Mouse (Mus musculus) hindbrain, embryonic 16.5 days (tissue): ENCODE measurements around the gene Tirap. TPM values are rescaled to one million over a fixed set of nuclear protein-coding genes. Genes with fewer than 3 reads are reported as not detected.
"Not testable (repeated sequence)": the region's sequence is repeated elsewhere in the genome, so short reads cannot be mapped to it uniquely, and the experiment has no call there.

Experiments
- ATAC-seq: fragments of 200-750 bp; cut with Nextera tagmentation; 2 replicates; pipeline ENCODE4 v1.8.0; 2017; ENCODE audit warnings: moderate TSS enrichment, moderate library complexity
- H3K27ac ChIP-seq: fragments of 300-500 bp; sonication (generic); 2 replicates; pipeline ENCODE4 v1.5.1; 2014; ENCODE audit warnings: low read depth, mild to moderate bottlenecking, control low read depth, low read length, moderate library complexity
- H3K27me3 ChIP-seq: fragments of 300-500 bp; sonication (generic); replicated peaks from 2 replicates; pipeline ENCODE4 v1.6.1; 2014; ENCODE audit warnings: low read length; ENCODE audit not compliant: control insufficient read depth, insufficient read depth
- H3K36me3 ChIP-seq: fragments of 300-500 bp; sonication (generic); 2 replicates; pipeline ENCODE4 v1.6.1; 2014; ENCODE audit warnings: mild to moderate bottlenecking, low read length, moderate library complexity, mixed read lengths; ENCODE audit not compliant: control insufficient read depth, insufficient read depth
- H3K4me1 ChIP-seq: fragments of 300-500 bp; sonication (generic); 2 replicates; pipeline ENCODE4 v1.6.1; 2014; ENCODE audit warnings: low read depth, low read length; ENCODE audit not compliant: control insufficient read depth, insufficient read depth
- H3K4me2 ChIP-seq: fragments of 300-500 bp; sonication (generic); 2 replicates; pipeline ENCODE4 v1.6.1; 2014; ENCODE audit warnings: mild to moderate bottlenecking, low read length, control low read depth, moderate library complexity
- H3K4me3 ChIP-seq: fragments of 300-500 bp; sonication (generic); 2 replicates; pipeline ENCODE4 v1.5.1; 2014; ENCODE audit warnings: mild to moderate bottlenecking, low read length, control low read depth, moderate library complexity
- H3K9ac ChIP-seq: fragments of 300-500 bp; sonication (generic); 2 replicates; pipeline ENCODE4 v1.6.1; 2014; ENCODE audit warnings: low read depth, mild to moderate bottlenecking, control low read depth, low read length, moderate library complexity
- H3K9me3 ChIP-seq: fragments of 300-500 bp; sonication (generic); 2 replicates; pipeline ENCODE4 v1.6.1; 2014; ENCODE audit warnings: mild to moderate bottlenecking, low read length, moderate library complexity; ENCODE audit not compliant: control insufficient read depth
- WGBS: fragments of 180-500 bp; shearing (Covaris S2); extraction: QIAGEN DNeasy Blood & Tissue Kit; methylation state at CpG from one replicate; pipeline ENCODE4 v1.1.7; 2014; 5-methylcytosine and 5-hydroxymethylcytosine counted together
- polyA plus RNA-seq: library from polyadenylated mRNA; unstranded; fragments of >200 nt; fragmentation: Nextera tagmentation; extraction: Ambion mirVana; gene quantifications from 2 replicates; pipeline ENCODE4 v1.2.1, GENCODE M21; 2015

Gene Tirap
- polyA plus RNA-seq, 1 experiment from 2014 or later: 4.5 TPM

GRCm38 (mm10) chr9:35160662-35161061 is 39.4 kb downstream of the Tirap start:
- no peaks in the 10 kb centered on the region for H3K4me1 ChIP-seq
- H3K27me3 ChIP-seq: no peaks in the 10 kb centered on the region
- H3K9me3 ChIP-seq: no peaks in the 10 kb centered on the region
- no peak overlapping the region for H3K27ac ChIP-seq
- H3K4me3 ChIP-seq: no peak overlapping the region
- no peak overlapping the region for H3K4me2 ChIP-seq
- no peak for ATAC-seq
- 73% methylated on average over 2 of the region's 2 CpGs for WGBS
- H3K9ac ChIP-seq: no peak overlapping the region
- no peaks in the 10 kb centered on the region for H3K36me3 ChIP-seq

- 84% methylated on average over 3 of the region's 3 CpGs for WGBS
- ATAC-seq: no peak
- H3K9me3 ChIP-seq: no peaks in the 10 kb centered on the region
- H3K4me1 ChIP-seq: no peaks in the 10 kb centered on the region
- no peak overlapping the region for H3K9ac ChIP-seq
- no peak overlapping the region for H3K4me2 ChIP-seq
- H3K36me3 ChIP-seq: no peaks in the 10 kb centered on the region
- no peak overlapping the region for H3K4me3 ChIP-seq
- H3K27ac ChIP-seq: no peak overlapping the region
- no peaks in the 10 kb centered on the region for H3K27me3 ChIP-seq
These were observed 41.6 kb downstream of the Tirap start for GRCm38 (mm10) chr9:35158477-35158876.

- Histone ChIP-seq H3K4me3 (no peak overlapping the region), H3K27ac (no peak overlapping the region), H3K9ac (no peak overlapping the region), H3K4me1 (no peaks in the 10 kb centered on the region), H3K9me3 (no peaks in the 10 kb centered on the region), H3K4me2 (no peak overlapping the region), H3K36me3 (no peaks in the 10 kb centered on the region), H3K27me3 (no peaks in the 10 kb centered on the region)
- 91% methylated on average over 4 of the region's 4 CpGs for WGBS
- ATAC-seq: no peak
These were observed 43.2 kb downstream of the Tirap start for GRCm38 (mm10) chr9:35156862-35157261.

DNA sequence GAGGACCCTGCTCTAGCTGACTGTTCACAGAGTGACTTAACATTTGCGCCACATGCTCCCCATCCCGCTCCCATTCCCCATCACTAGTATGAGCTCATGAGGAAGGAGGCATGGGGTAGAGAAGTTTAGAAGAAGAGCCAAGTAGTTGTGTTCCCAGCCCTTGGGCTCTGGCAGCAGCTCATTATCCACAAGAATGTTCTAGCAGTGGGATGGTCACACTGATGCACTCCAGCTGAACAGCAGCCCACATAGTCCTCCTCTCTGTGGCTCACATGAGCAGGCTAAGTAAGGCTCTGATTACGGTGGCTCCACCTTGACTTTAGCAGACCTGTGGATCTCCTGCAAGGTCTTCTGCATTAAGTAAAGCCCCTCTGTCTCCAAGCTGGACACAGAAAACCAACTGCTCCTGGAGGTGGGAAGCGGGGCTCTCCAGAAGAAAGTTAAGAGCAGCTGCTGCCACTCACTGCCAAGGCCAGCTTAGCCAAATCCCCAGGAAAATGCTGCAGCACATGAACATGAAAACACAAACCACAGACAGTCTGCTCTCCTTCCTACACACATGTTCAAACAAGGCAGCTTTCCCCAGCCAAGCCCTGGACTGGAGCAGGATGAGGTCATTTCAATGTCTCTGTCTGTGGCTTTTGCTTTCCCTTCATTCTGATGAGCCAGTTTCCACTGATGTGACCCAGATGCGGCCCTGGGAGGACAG is 43.9 kb downstream of the Tirap start:
- Histone ChIP-seq H3K4me3 (no peak overlapping the region), H3K9me3 (no peaks in the 10 kb centered on the region), H3K36me3 (no peaks in the 10 kb centered on the region), H3K27ac (no peak overlapping the region), H3K9ac (no peak overlapping the region), H3K4me2 (no peak overlapping the region), H3K27me3 (no peaks in the 10 kb centered on the region), H3K4me1 (no peaks in the 10 kb centered on the region)
- ATAC-seq: no peak
- 95% methylated on average over 5 of the region's 5 CpGs for WGBS

DNA sequence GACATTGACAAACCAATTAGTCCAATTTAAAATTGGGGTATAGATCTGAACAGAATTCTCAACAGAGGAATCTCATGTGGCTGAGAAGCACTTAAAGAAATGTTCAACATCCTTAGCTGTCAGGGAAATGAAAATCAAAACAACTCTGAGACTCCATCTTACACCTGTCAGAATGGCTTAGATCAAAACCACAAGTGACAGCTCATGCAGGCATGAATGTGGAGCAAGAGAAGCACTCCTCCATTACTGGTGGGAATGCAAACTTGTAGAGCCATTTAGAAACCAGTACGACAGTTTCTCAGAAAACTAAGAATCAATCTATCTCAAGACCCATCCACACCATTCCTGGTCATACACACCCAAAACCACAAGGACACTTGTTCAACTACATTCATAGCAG is 47.2 kb downstream of the Tirap start:
- Histone ChIP-seq H3K9ac (no peak overlapping the region), H3K9me3 (no peaks in the 10 kb centered on the region), H3K4me1 (no peaks in the 10 kb centered on the region), H3K4me3 (no peak overlapping the region), H3K27ac (no peak overlapping the region), H3K36me3 (no peaks in the 10 kb centered on the region), H3K27me3 (no peaks in the 10 kb centered on the region), H3K4me2 (no peak overlapping the region)
- 92% methylated on average over 1 of the region's 1 CpGs for WGBS
- no peak for ATAC-seq

DNA sequence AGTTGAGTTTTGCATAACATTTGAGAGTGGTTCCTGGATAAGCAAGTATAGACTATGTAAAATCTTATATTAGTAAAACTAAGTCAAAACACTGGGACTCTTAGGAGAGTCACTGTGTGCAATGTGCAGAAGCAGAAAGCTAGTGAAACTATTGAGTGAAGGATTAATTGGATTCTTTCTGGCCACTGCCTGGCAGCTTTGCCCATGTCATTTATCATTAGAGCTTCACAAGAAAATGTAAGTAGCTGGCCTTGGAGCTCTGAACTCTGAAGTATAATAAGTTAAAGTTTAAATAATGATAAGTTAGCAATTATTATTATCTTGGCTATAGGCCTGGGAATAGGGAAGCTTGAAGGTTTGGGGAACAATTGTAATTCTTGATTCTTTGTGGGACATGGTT is 51.3 kb downstream of the Tirap start:
- not testable (repeated sequence) for H3K4me2 ChIP-seq, H3K9me3 ChIP-seq, H3K36me3 ChIP-seq, H3K9ac ChIP-seq, ATAC-seq, H3K4me3 ChIP-seq, H3K27ac ChIP-seq, H3K27me3 ChIP-seq, H3K4me1 ChIP-seq

DNA sequence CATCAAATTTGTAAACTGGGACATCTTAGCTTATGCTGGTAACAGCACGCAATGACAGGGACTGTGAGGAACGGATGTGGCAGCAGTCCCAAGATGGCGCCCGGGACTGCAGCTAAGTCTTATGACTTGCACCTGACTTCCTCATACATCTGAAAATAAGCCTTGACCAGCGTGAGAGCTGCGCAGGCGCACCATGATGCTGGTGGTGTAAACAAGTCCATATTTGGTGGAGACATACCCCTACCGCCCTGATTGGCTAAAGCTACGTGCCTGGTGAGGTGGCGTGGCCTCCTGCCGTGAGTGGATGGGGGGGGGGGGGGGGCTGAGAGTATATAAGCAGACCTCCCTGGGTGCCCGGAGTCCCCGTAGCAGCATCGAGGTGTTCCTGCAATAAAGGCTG is 52.8 kb downstream of the Tirap start:
- H3K4me2 ChIP-seq, ATAC-seq, H3K27ac ChIP-seq, H3K4me3 ChIP-seq, H3K36me3 ChIP-seq, H3K9me3 ChIP-seq, H3K9ac ChIP-seq, H3K4me1 ChIP-seq, H3K27me3 ChIP-seq: not testable (repeated sequence)
- WGBS: 92% methylated on average over 14 of the region's 14 CpGs

GRCm38 (mm10) chr9:35145829-35146228 is 54.3 kb downstream of the Tirap start:
- Histone ChIP-seq H3K4me3 (no peak overlapping the region), H3K27me3 (no peaks in the 10 kb centered on the region), H3K9me3 (no peaks in the 10 kb centered on the region), H3K4me1 (no peaks in the 10 kb centered on the region), H3K9ac (no peak overlapping the region), H3K4me2 (no peak overlapping the region), H3K27ac (no peak overlapping the region), H3K36me3 (no peaks in the 10 kb centered on the region)
- no peak for ATAC-seq
- 92% methylated on average over 1 of the region's 1 CpGs for WGBS

DNA sequence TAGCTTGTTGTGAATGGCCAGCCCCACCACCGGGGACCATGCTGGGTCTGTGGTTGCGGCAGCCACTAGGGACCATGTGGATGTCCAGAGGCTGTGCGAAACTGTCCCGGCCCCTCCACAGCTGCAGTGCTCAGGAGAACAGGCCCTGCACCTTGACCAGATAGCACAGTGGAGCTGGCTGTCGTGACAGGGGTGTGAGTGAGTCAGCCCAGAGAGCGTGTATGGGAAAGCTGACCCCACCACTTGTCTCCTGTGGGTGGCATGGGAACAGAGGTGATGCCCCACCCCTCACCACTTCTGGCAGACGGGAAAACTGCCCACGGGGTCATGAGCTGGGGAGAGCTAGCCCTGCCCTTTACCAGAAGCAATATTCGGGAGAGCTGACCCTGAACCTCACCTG is 55.0 kb downstream of the Tirap start:
- H3K27ac ChIP-seq: no peak overlapping the region
- ATAC-seq: no peak; the same call in 1 of the 2 replicates
- no peaks in the 10 kb centered on the region for H3K4me1 ChIP-seq
- H3K36me3 ChIP-seq: no peaks in the 10 kb centered on the region
- no peak overlapping the region for H3K9ac ChIP-seq
- H3K27me3 ChIP-seq: no peaks in the 10 kb centered on the region
- H3K9me3 ChIP-seq: no peaks in the 10 kb centered on the region
- H3K4me2 ChIP-seq: no peak overlapping the region
- no peak overlapping the region for H3K4me3 ChIP-seq
- 89% methylated on average over 9 of the region's 9 CpGs for WGBS

- WGBS: 83% methylated on average over 2 of the region's 2 CpGs
- Histone ChIP-seq H3K36me3 (no peaks in the 10 kb centered on the region), H3K4me1 (no peaks in the 10 kb centered on the region), H3K9me3 (no peaks in the 10 kb centered on the region), H3K27me3 (no peaks in the 10 kb centered on the region), H3K27ac (no peak overlapping the region), H3K4me3 (no peak overlapping the region), H3K9ac (no peak overlapping the region), H3K4me2 (no peak overlapping the region)
- no peak for ATAC-seq
These were observed 57.9 kb downstream of the Tirap start for GRCm38 (mm10) chr9:35142221-35142620.
